Mouse (Mus musculus): ENCODE measurements around the gene Ccdc50. TPM values are rescaled to one million over a fixed set of nuclear protein-coding genes. Genes with fewer than 3 reads are reported as not detected.

Ccdc50 gene
- total RNA-seq, 4 experiments from 2014 or later, result 31.0 to 35.2 (median 34.0) TPM

Other genes with a start within 250 kb of the Ccdc50 start
- gene Ostn, start 81.4 kb upstream of the Ccdc50 start, total RNA-seq (2022), result under 1 TPM in 2 of 4 experiments, not detected in 2; 0.28 to 0.30 TPM
- gene Uts2b, start 18.6 kb upstream of the Ccdc50 start, total RNA-seq (2022), result 1 to 10 TPM in 1 of 4 experiments, under 1 TPM in 3; 0.31 to 1.2 (median 0.58) TPM